Mouse (Mus musculus) limb, embryonic 14.5 days (tissue): ENCODE measurements at regions not wholly inside any gene's neighbourhood (a gene's known extent, or its start where the extent isn't known, plus 50 kb on each side); places are given as distances from the start of the nearest gene placed in this dataset.

Source experiments
- ATAC-seq: fragments of 200-750 bp; cut with Nextera tagmentation; 2 replicates; pipeline ENCODE4 v1.8.0; 2017; ENCODE audit warnings: low read depth, moderate number of reproducible peaks, moderate TSS enrichment; ENCODE audit not compliant: low FRiP score
- DNase-seq: peaks from one replicate; pipeline ENCODE4 v3.0.0-alpha.2; 2015; ENCODE audit warnings: low spot score
- H3K27ac ChIP-seq: fragments of 300-500 bp; sonication (generic); replicated peaks from 2 replicates; pipeline ENCODE4 v1.5.1; 2014; ENCODE audit warnings: low read depth, mild to moderate bottlenecking, low read length, moderate library complexity, mixed read lengths
- H3K27me3 ChIP-seq: fragments of 300-500 bp; sonication (generic); 2 replicates; pipeline ENCODE4 v1.6.1; 2014; ENCODE audit warnings: low read length, mixed read lengths; ENCODE audit not compliant: control insufficient read depth, insufficient read depth
- H3K36me3 ChIP-seq: fragments of 300-500 bp; sonication (generic); 2 replicates; pipeline ENCODE4 v1.6.1; 2014; ENCODE audit warnings: mild to moderate bottlenecking, low read length, moderate library complexity, mixed read lengths; ENCODE audit not compliant: control insufficient read depth, insufficient read depth
- H3K4me1 ChIP-seq: fragments of 300-500 bp; sonication (generic); 2 replicates; pipeline ENCODE4 v1.6.1; 2014; ENCODE audit warnings: antibody characterized with exemption, low read length, mixed read lengths; ENCODE audit not compliant: control insufficient read depth, insufficient read depth
- H3K4me2 ChIP-seq: fragments of 300-500 bp; sonication (generic); replicated peaks from 2 replicates; pipeline ENCODE4 v1.6.1; 2014; ENCODE audit warnings: low read depth, mild to moderate bottlenecking, low read length, moderate library complexity; ENCODE audit not compliant: severe bottlenecking
- H3K4me3 ChIP-seq: fragments of 300-500 bp; sonication (generic); replicated peaks from 2 replicates; pipeline ENCODE4 v1.5.1; 2014; ENCODE audit warnings: low read length
- H3K9ac ChIP-seq: fragments of 300-500 bp; sonication (generic); 2 replicates; pipeline ENCODE4 v1.6.1; 2014; ENCODE audit warnings: mild to moderate bottlenecking, low read depth, low read length, moderate library complexity; ENCODE audit not compliant: severe bottlenecking
- H3K9me3 ChIP-seq: fragments of 300-500 bp; sonication (generic); 2 replicates; pipeline ENCODE4 v1.6.1; 2016; ENCODE audit warnings: low read length; ENCODE audit not compliant: control insufficient read depth
- POLR2A ChIP-seq: fragments of 200-500 bp; IDR thresholded peaks from 2 replicates; pipeline ENCODE4 v1.8.0; 2012; ENCODE audit warnings: inconsistent platforms, mild to moderate bottlenecking, moderate library complexity, borderline replicate concordance; ENCODE audit not compliant: insufficient read depth, insufficient read length; ENCODE audit errors: extremely low read depth
- WGBS: fragments of 180-500 bp; shearing (Covaris S2); extraction: QIAGEN DNeasy Blood & Tissue Kit; methylation state at CpG from one replicate; pipeline ENCODE4 v1.1.7; 2014; 5-methylcytosine and 5-hydroxymethylcytosine counted together

- H3K36me3 ChIP-seq = no peaks in the 10 kb centered on the region
- no peak overlapping the region for H3K9ac ChIP-seq
- 81% methylated on average over 5 of the region's 5 CpGs for WGBS
- TF ChIP-seq POLR2A = no peak
- no peak for ATAC-seq
- H3K4me1 ChIP-seq = no peaks in the 10 kb centered on the region
- H3K27me3 ChIP-seq = no peaks in the 10 kb centered on the region
- no peaks in the 10 kb centered on the region for H3K9me3 ChIP-seq
- H3K4me3 ChIP-seq = no peak overlapping the region
- H3K27ac ChIP-seq = no peak overlapping the region
- H3K4me2 ChIP-seq = no peak overlapping the region
- no peak for DNase-seq
Measured at GRCm38 (mm10) chr15:13368799-13369198, 195.3 kb upstream of the Cdh6 start.

GRCm38 (mm10) chr15:13367291-13367954 is 193.9 kb upstream of the Cdh6 start:
- Histone ChIP-seq H3K27ac (no peak overlapping the region), H3K27me3 (no peaks in the 10 kb centered on the region), H3K9ac (no peak overlapping the region), H3K4me1 (no peaks in the 10 kb centered on the region), H3K4me2 (no peak overlapping the region), H3K9me3 (no peaks in the 10 kb centered on the region), H3K36me3 (no peaks in the 10 kb centered on the region), H3K4me3 (no peak overlapping the region)
- no peak for ATAC-seq
- WGBS = 67% methylated on average over 16 of the region's 16 CpGs
- DNase-seq = no peak
- no peak for TF ChIP-seq POLR2A

GRCm38 (mm10) chr15:13366606-13367005 is 193.1 kb upstream of the Cdh6 start:
- 54% methylated on average over 4 of the region's 4 CpGs for WGBS
- DNase-seq (no peak), ATAC-seq (no peak)

GRCm38 (mm10) chr15:13360741-13361140 is 187.3 kb upstream of the Cdh6 start:
- no peaks in the 10 kb centered on the region for H3K4me1 ChIP-seq
- no peak overlapping the region for H3K4me3 ChIP-seq
- ATAC-seq (no peak), DNase-seq (no peak)
- H3K36me3 ChIP-seq = no peaks in the 10 kb centered on the region
- no peak overlapping the region for H3K9ac ChIP-seq
- H3K27me3 ChIP-seq = no peaks in the 10 kb centered on the region
- 41% methylated on average over 2 of the region's 2 CpGs for WGBS
- TF ChIP-seq POLR2A = no peak
- no peak overlapping the region for H3K4me2 ChIP-seq
- H3K27ac ChIP-seq = no peak overlapping the region
- H3K9me3 ChIP-seq = no peaks in the 10 kb centered on the region

More at GRCm38 (mm10) chr15:13366606-13367005, 193.1 kb upstream of the Cdh6 start:
- H3K9me3 ChIP-seq = no peaks in the 10 kb centered on the region
- H3K4me2 ChIP-seq = no peak overlapping the region
- H3K4me3 ChIP-seq = no peak overlapping the region
- H3K4me1 ChIP-seq = no peaks in the 10 kb centered on the region
- no peak overlapping the region for H3K27ac ChIP-seq
- H3K9ac ChIP-seq = no peak overlapping the region
- TF ChIP-seq POLR2A = no peak
- H3K36me3 ChIP-seq = no peaks in the 10 kb centered on the region
- no peaks in the 10 kb centered on the region for H3K27me3 ChIP-seq

GRCm38 (mm10) chr15:13359026-13359425 is 185.6 kb upstream of the Cdh6 start:
- no peak overlapping the region for H3K4me3 ChIP-seq
- no peaks in the 10 kb centered on the region for H3K27me3 ChIP-seq
- ATAC-seq (no peak), DNase-seq (no peak)
- no peaks in the 10 kb centered on the region for H3K9me3 ChIP-seq
- H3K36me3 ChIP-seq = no peaks in the 10 kb centered on the region
- TF ChIP-seq POLR2A = no peak
- no peaks in the 10 kb centered on the region for H3K4me1 ChIP-seq
- WGBS = 38% methylated on average over 1 of the region's 1 CpGs
- no peak overlapping the region for H3K9ac ChIP-seq
- H3K4me2 ChIP-seq = no peak overlapping the region
- H3K27ac ChIP-seq = no peak overlapping the region
